Mouse (Mus musculus) lung, postnatal 0 days (tissue): ENCODE data around the gene Rnf185. TPM values are rescaled to one million over a fixed set of nuclear protein-coding genes. Genes with fewer than 3 reads are reported as not detected.

ENCODE experiments used
- ATAC-seq: fragments of 200-750 bp; cut with Nextera tagmentation; 2 replicates; pipeline ENCODE4 v1.8.0; 2017; ENCODE audit warnings: moderate library complexity
- DNase-seq: peaks from one replicate; pipeline ENCODE4 v3.0.0-alpha.2; 2016; ENCODE audit warnings: low spot score
- H3K27ac ChIP-seq: fragments of 300-500 bp; sonication (generic); 2 replicates; pipeline ENCODE4 v1.5.1; 2014; ENCODE audit warnings: antibody characterized with exemption, mild to moderate bottlenecking, low read length, mixed read lengths
- H3K27me3 ChIP-seq: fragments of 300-500 bp; sonication (generic); replicated peaks from 2 replicates; pipeline ENCODE4 v1.6.1; 2014; ENCODE audit warnings: low read length, mixed read lengths; ENCODE audit not compliant: insufficient read depth
- H3K36me3 ChIP-seq: fragments of 300-500 bp; sonication (generic); 2 replicates; pipeline ENCODE4 v1.6.1; 2014; ENCODE audit warnings: low read length, mixed read lengths; ENCODE audit not compliant: insufficient read depth
- H3K4me1 ChIP-seq: fragments of 300-500 bp; sonication (generic); 2 replicates; pipeline ENCODE4 v1.6.1; 2014; ENCODE audit warnings: antibody characterized with exemption, low read depth, low read length, mixed read lengths; ENCODE audit not compliant: insufficient read depth
- H3K4me2 ChIP-seq: fragments of 300-500 bp; sonication (generic); replicated peaks from 2 replicates; pipeline ENCODE4 v1.6.1; 2014; ENCODE audit warnings: low read depth, mild to moderate bottlenecking, low read length, moderate library complexity, mixed read lengths
- H3K4me3 ChIP-seq: fragments of 300-500 bp; sonication (generic); 2 replicates; pipeline ENCODE4 v1.5.1; 2014; ENCODE audit warnings: low read depth, low read length
- H3K9ac ChIP-seq: fragments of 300-500 bp; sonication (generic); replicated peaks from 2 replicates; pipeline ENCODE4 v1.6.1; 2014; ENCODE audit warnings: low read depth, mild to moderate bottlenecking
- H3K9me3 ChIP-seq: fragments of 300-500 bp; sonication (generic); 2 replicates; pipeline ENCODE4 v1.6.1; 2016; ENCODE audit warnings: low read length, mixed read lengths
- CTCF ChIP-seq: IDR thresholded peaks from 2 replicates; pipeline ENCODE4 v1.5.1; 2016; ENCODE audit warnings: antibody characterized with exemption, mild to moderate bottlenecking
- EP300 ChIP-seq: IDR thresholded peaks from 2 replicates; pipeline ENCODE4 v1.6.1; 2016; ENCODE audit warnings: antibody characterized with exemption, mild to moderate bottlenecking, control low read depth
- WGBS: fragments of 180-500 bp; shearing (Covaris S2); extraction: QIAGEN DNeasy Blood & Tissue Kit; methylation state at CpG from one replicate; pipeline ENCODE4 v1.1.7; 2014; 5-methylcytosine and 5-hydroxymethylcytosine counted together
- polyA plus RNA-seq: library from polyadenylated mRNA; unstranded; fragments of >200 nt; fragmentation: Nextera tagmentation; extraction: Ambion mirVana; gene quantifications from 2 replicates; pipeline ENCODE4 v1.2.1, GENCODE M21; 2015

The Rnf185 gene
- polyA plus RNA-seq, result 23.1 and 24.3 TPM in 2 replicates

DNA sequence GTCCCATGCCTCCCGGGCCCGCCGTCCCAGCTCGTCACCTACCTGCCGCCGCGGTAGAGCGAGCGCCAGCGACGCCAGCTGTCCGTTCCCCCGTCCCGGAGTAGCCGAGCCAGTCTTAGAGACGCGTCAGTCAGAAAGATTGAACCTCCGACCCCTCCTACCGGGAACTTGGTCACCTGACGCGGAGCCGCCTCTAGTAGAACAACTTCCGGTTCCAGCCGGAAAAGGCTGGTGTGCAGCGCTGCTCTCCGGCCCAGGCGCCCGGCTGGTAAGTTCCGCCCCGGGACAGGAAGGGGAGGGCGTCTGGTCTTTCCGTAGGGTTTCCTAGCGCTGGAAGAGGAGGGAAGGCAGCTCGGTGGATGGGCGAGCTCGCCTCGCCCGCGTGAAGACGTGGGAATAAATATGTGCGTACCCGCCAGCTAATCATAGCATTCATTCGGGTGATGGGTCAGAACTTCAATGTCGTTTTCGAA, at the start of gene Rnf185:
Gene Rnf185 (minus strand): TSS at position 197 of the 473 bp plus-strand sequence.
- TF ChIP-seq CTCF (peak; percentile 41), EP300 (peak; percentile 75)
- Histone ChIP-seq H3K4me3 (peak within 1 kb of the TSS; percentile 85), H3K27ac (peak within 1 kb of the TSS; percentile 98), H3K27me3 (no peaks in the 10 kb centered on the region), H3K4me2 (peak within 1 kb of the TSS; percentile 84), H3K36me3 (no peaks in the 10 kb centered on the region), H3K9ac (peak within 1 kb of the TSS; percentile 89), H3K9me3 (no peaks in the 10 kb centered on the region), H3K4me1 (peaks cover 7% of the 10 kb centered on the region; the same call in 1 of the 2 replicates)
- under 1% methylated on average over 45 of the region's 45 CpGs for WGBS
- peak; percentile 98 for ATAC-seq
- DNase-seq, result peak; percentile 99

DNA sequence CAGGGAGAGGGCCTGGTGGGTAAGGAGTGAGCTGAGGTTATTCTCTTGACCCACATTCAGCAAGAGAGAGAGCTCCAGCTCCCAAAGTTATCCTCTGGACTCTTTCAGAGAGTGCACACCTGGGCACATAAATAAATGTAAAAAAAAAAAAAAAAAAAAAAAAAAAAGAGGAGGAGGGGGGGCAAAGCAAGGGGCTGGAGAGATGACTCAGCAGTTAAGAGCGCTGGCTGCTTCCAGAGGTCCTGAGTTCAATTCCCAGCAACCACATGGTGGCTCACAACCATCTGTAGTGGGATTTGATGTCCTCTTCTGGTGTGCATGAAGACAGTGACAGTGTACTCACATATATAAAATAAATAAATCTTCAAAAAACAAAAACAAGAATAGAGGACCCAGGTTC, 45.1 kb upstream of the Rnf185 start:
- H3K9ac ChIP-seq, result no peak overlapping the region
- no peak overlapping the region for H3K4me3 ChIP-seq
- H3K27ac ChIP-seq, result no peak overlapping the region
- DNase-seq (no peak), ATAC-seq (no peak)
- H3K27me3 ChIP-seq, result no peaks in the 10 kb centered on the region
- TF ChIP-seq EP300 (no peak), CTCF (no peak)
- H3K36me3 ChIP-seq, result no peaks in the 10 kb centered on the region
- 92% methylated on average over 1 of the region's 1 CpGs for WGBS
- H3K9me3 ChIP-seq, result no peaks in the 10 kb centered on the region
- no peak overlapping the region for H3K4me2 ChIP-seq
- no peaks in the 10 kb centered on the region for H3K4me1 ChIP-seq

DNA sequence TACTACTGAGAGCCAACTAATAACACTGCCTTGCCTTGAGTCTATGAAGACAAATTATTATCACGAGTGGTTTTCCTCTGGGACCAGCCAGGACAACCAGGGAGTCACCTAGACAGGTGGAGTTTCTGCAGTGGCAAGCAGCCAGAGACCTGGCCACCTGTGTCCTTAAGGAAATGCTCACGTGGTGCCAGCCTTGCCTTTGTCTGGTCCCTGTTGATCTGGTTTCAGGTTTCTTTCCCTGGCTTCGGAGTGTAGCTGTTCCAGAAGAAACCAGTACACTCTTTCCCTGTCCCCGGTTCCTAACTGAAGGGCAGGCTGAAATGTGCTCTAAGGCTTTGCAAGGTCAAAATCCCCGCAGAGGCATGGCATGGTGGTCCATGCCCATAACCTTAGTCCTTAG, 44.6 kb upstream of the Rnf185 start:
- peak; percentile 35 for ATAC-seq
- H3K9ac ChIP-seq, result no peak overlapping the region
- no peaks in the 10 kb centered on the region for H3K27me3 ChIP-seq

DNA sequence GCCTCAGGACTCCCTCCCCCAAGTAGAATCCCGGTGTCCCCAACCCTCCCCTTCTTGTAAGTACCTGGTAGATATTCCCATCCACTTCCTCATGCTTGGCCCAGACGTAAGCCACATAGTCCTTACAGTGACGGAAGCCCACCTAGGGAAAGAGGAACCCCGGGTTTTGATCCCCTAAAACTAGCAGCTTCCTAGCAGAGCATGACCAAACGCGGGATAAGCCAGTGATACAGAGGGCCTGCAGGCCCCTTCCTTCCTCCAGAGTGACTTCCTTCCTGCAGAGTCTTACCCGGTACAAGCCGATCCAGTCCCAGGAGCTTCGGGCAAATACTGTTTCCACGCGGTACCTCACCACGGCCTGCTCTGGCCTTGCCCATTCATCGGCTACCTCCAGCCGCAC, 43.3 kb upstream of the Rnf185 start:
- 74% methylated on average over 14 of the region's 14 CpGs for WGBS
- no peak for ATAC-seq
- no peak overlapping the region for H3K27ac ChIP-seq
- TF ChIP-seq CTCF (no peak), EP300 (no peak)
- H3K9me3 ChIP-seq, result no peaks in the 10 kb centered on the region
- H3K4me3 ChIP-seq, result no peak overlapping the region
- no peak for DNase-seq
- H3K36me3 ChIP-seq, result no peaks in the 10 kb centered on the region
- H3K9ac ChIP-seq, result no peak overlapping the region
- no peak overlapping the region for H3K4me2 ChIP-seq
- H3K27me3 ChIP-seq, result no peaks in the 10 kb centered on the region
- no peaks in the 10 kb centered on the region for H3K4me1 ChIP-seq

More for the DNA sequence above, 44.6 kb upstream of the Rnf185 start:
- Histone ChIP-seq H3K36me3 (no peaks in the 10 kb centered on the region), H3K4me3 (no peak overlapping the region), H3K4me2 (no peak overlapping the region), H3K4me1 (no peaks in the 10 kb centered on the region), H3K9me3 (no peaks in the 10 kb centered on the region), H3K27ac (no peak overlapping the region)
- TF ChIP-seq CTCF (no peak), EP300 (no peak)
- peak; percentile 52 for DNase-seq
- WGBS, result 42% methylated on average over 5 of the region's 5 CpGs

DNA sequence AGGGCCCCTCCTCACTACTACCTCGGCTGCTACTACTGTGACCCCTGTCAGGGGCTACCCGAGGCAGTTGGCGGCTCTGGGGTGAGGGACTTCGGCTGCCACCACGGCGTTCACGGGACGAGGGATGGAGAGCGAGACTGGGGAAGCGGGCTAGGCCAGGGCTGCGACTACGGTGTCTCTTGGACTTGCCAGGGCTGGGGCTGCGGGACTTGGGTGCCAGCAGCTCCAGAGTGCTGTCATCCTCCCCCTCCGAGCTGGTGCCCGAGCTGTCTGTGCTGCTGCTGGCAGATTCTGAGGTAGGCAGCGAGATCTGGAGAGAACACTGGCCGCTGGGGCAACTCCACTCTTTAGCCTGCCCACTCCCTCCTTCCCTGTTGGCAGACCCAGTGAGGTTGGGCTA, 42.7 kb upstream of the Rnf185 start:
- H3K4me1 ChIP-seq, result no peaks in the 10 kb centered on the region
- no peaks in the 10 kb centered on the region for H3K36me3 ChIP-seq
- H3K27ac ChIP-seq, result no peak overlapping the region
- no peak overlapping the region for H3K4me3 ChIP-seq
- no peaks in the 10 kb centered on the region for H3K9me3 ChIP-seq
- TF ChIP-seq EP300 (no peak), CTCF (no peak)
- DNase-seq (no peak), ATAC-seq (no peak)
- H3K9ac ChIP-seq, result no peak overlapping the region
- 74% methylated on average over 17 of the region's 17 CpGs for WGBS
- H3K4me2 ChIP-seq, result no peak overlapping the region
- no peaks in the 10 kb centered on the region for H3K27me3 ChIP-seq

DNA sequence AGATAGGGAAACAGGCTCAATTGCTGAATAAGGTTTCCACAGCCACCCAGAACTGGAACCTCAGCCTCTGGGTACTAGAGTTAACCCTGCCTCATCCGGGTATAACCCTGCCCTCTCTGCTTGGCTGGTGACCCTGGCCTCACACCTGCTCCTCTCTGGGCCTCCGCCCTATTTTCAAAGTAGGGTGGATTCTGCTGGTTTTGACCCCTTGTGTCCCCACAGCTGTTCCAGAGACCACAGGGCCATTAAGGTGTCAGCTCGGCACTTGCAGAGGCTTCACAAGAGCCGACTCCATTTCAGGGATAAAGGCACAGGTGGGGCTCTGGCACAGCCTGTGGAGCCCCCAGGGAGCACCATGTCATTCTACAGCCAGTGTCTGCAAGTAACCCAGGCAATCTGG, 40.6 kb upstream of the Rnf185 start:
- ATAC-seq, result no peak
- DNase-seq, result no peak
- WGBS, result 65% methylated on average over 4 of the region's 4 CpGs

DNA sequence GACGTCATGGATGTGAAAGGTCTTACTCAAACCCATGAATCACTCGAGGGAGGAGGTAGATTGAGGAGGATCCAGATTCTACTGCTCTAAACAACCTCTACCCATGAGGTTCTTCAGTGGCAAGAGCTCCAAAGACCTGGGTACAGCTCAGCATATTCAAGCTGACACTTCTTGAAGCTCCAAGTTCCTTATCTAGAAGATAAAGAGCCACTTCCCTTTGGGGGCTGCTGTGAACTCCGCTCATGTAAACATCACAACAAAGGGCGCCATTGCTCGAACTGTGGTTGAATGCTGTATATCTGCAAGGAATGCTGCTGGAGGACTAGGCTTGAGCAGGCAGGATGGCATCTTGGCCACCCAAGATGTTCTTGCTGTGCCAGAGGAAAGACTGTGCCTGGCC, 36.9 kb upstream of the Rnf185 start:
- no peak for TF ChIP-seq EP300
- Histone ChIP-seq H3K27me3 (no peaks in the 10 kb centered on the region), H3K4me2 (no peak overlapping the region), H3K9me3 (no peaks in the 10 kb centered on the region), H3K4me1 (no peaks in the 10 kb centered on the region), H3K36me3 (no peaks in the 10 kb centered on the region), H3K27ac (no peak overlapping the region), H3K9ac (no peak overlapping the region), H3K4me3 (no peak overlapping the region)
- ATAC-seq (no peak), DNase-seq (no peak)
- WGBS, result 58% methylated on average over 5 of the region's 5 CpGs

More for the DNA sequence above, 40.6 kb upstream of the Rnf185 start:
- Histone ChIP-seq H3K9ac (no peak overlapping the region), H3K4me1 (no peaks in the 10 kb centered on the region), H3K27ac (no peak overlapping the region), H3K36me3 (no peaks in the 10 kb centered on the region), H3K27me3 (no peaks in the 10 kb centered on the region), H3K4me3 (no peak overlapping the region), H3K4me2 (no peak overlapping the region), H3K9me3 (no peaks in the 10 kb centered on the region)
- no peak for TF ChIP-seq EP300
